Mouse (Mus musculus): Measurements from ENCODE around the gene Eif2ak4. TPM values are rescaled to one million over a fixed set of nuclear protein-coding genes. Genes with fewer than 3 reads are reported as not detected.

Gene Eif2ak4
- polyA plus RNA-seq, 1 experiment, result 11.9 TPM

DNA sequence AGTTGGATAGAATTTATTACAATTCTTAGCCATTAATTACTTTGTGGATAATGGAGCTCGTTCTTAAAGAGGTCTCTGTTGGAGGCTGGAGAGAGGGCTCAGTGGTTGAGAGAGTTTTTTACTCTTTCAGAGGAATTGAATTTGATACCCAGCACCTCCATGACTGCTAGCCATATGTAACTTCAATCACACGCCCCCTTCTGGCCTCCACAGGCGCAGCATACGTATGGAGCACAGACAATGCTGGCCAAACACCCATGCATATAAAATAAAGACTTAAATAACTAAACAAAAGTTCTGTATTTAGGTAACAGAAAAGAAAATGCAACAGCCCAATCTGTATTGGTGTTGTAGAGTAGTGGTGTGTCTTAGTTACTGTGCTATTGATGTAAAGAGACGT is 43.2 kb downstream of the Eif2ak4 start:
- H3K4me1 ChIP-seq (ENCODE audit: control insufficient read depth, insufficient read depth, insufficient read length), result no peaks in the 10 kb centered on the region
- WGBS, result 84% methylated on average over 5 of the region's 5 CpGs
- no peak overlapping the region for H3K27ac ChIP-seq (ENCODE audit: insufficient read depth, low read length)
- no peaks in the 10 kb centered on the region for H3K27me3 ChIP-seq (ENCODE audit: control insufficient read depth, insufficient read depth, low read length)
- DNase-seq (ENCODE audit: low read depth in 1 of 2, low spot score in 2 of 2), result peak; percentile 3 to 45
- peak; percentile 39; the same call in 1 of the 2 replicates for TF ChIP-seq CTCF (IDR thresholded peaks at IDR 0.05; ENCODE audit: extremely low read depth, insufficient read depth, insufficient read length, insufficient replicate concordance)
- TF ChIP-seq POLR2A (IDR thresholded peaks at IDR 0.05; ENCODE audit: low read depth, low read length), result no peak
- H3K4me3 ChIP-seq (ENCODE audit: extremely low read depth, insufficient read depth, insufficient read length), result no peak overlapping the region
- H3K36me3 ChIP-seq (ENCODE audit: control insufficient read depth, insufficient read depth, low read length), result peaks cover 29% of the 10 kb centered on the region

DNA sequence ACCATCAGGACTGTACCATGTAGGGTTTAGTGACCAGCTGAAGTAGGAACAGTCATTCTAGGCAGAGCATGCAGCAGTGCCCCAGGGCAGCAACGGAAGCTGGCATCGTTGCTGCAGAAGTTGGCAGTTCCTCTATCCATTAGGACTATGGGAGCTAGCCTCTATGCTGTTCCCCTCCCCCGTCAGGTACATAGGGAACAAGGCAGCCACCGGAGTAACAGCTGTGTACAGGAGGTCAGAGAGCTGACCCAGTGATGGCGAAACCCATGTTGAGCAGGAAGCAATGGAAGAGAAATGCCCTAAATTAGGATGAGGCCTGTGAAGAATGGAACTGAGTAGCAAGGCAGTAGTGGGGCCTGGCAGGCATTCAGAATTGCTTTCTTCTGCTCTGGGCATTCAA is 53.8 kb downstream of the Eif2ak4 start:
- peaks cover 11% of the 10 kb centered on the region for H3K36me3 ChIP-seq (ENCODE audit: control insufficient read depth, insufficient read depth, low read length)
- TF ChIP-seq POLR2A (IDR thresholded peaks at IDR 0.05; ENCODE audit: low read depth, low read length) (no peak), CTCF (IDR thresholded peaks at IDR 0.05; ENCODE audit: extremely low read depth, insufficient read depth, insufficient read length, insufficient replicate concordance) (no peak)
- H3K4me3 ChIP-seq (ENCODE audit: extremely low read depth, insufficient read depth, insufficient read length), result no peak overlapping the region
- no peak for DNase-seq (ENCODE audit: low read depth in 1 of 2, low spot score in 2 of 2)
- H3K27ac ChIP-seq (ENCODE audit: insufficient read depth, low read length), result no peak overlapping the region
- no peaks in the 10 kb centered on the region for H3K27me3 ChIP-seq (ENCODE audit: control insufficient read depth, insufficient read depth, low read length)
- WGBS, result 82% methylated on average over 5 of the region's 5 CpGs
- H3K4me1 ChIP-seq (ENCODE audit: control insufficient read depth, insufficient read depth, insufficient read length), result no peaks in the 10 kb centered on the region

DNA sequence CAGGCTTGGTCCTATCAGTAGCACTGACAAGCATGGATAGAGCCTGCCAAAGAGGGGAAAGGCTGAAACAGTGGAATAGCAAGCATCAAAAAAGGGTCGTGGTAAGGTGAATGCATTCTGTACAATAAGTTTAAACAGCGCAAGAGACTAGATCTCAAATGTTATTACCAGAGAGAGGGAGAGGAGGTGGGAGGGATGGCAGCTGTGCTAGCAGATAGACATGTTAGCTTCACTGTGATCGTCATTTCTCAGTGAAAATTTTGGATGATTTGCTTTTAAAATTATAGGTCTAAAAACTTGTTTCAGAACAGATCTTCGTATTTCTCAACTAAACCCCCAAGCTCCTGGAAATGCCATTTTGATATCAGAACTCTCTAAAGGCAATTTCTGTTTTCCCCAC is 54.3 kb downstream of the Eif2ak4 start:
- no peak overlapping the region for H3K4me3 ChIP-seq (ENCODE audit: extremely low read depth, insufficient read depth, insufficient read length)

DNA sequence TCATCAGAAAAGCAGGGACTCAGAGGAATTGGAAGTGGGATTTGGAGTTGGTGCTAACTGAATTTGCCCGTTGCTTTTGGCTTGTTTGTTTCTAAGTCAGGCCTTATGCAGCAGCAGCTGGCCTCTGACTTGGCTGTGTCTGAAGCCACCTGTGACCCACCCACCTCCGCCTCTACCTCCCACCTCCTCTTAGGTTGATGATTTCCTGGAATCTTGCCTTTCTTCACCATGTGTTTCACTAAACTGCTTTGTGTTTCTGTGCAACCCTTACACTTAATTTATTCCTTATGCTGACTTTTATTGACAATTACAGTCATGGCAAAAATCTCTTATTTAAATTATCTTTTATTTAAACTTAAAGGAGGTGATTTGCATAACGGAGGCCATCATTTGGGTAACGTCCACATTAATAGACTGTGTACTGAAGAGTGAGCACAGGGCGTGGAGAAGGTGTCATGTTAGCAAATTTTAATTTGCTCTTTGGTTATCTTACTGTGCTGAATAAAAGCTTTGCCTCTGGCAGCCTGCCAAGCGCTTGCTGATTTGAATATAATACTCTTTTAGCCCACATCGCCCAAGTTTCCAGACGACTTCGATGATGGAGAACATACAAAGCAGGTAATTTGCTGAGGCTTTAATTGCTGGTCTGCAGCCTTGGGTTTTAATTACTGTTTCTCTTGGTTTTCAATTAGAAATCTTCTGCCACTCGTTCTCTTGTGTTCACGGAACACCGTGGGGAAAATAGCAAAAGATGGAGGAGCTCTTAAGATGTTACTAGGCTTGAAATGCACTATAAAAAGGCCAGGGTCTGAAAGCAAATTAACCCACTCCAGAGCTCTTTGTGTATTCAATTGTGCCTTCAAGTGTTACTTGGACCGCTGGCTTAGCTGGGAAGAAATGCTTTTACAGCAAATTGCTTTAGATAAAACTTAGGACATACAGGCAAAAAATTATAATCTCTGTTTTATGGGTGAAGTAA is 57.6 kb downstream of the Eif2ak4 start:
- H3K27ac ChIP-seq (ENCODE audit: insufficient read depth, low read length), result no peak overlapping the region
- no peaks in the 10 kb centered on the region for H3K4me1 ChIP-seq (ENCODE audit: control insufficient read depth, insufficient read depth, insufficient read length)
- peaks cover 18% of the 10 kb centered on the region for H3K36me3 ChIP-seq (ENCODE audit: control insufficient read depth, insufficient read depth, low read length)
- WGBS, result 92% methylated on average over 13 of the region's 13 CpGs
- H3K4me3 ChIP-seq (ENCODE audit: extremely low read depth, insufficient read depth, insufficient read length), result no peak overlapping the region
- TF ChIP-seq CTCF (IDR thresholded peaks at IDR 0.05; ENCODE audit: extremely low read depth, insufficient read depth, insufficient read length, insufficient replicate concordance) (no peak), POLR2A (IDR thresholded peaks at IDR 0.05; ENCODE audit: low read depth, low read length) (no peak)
- no peak for DNase-seq (ENCODE audit: low read depth in 1 of 2, low spot score in 2 of 2)
- H3K27me3 ChIP-seq (ENCODE audit: control insufficient read depth, insufficient read depth, low read length), result no peaks in the 10 kb centered on the region

More for the DNA sequence above, 54.3 kb downstream of the Eif2ak4 start:
- no peak for TF ChIP-seq POLR2A (IDR thresholded peaks at IDR 0.05; ENCODE audit: low read depth, low read length)
- TF ChIP-seq CTCF (IDR thresholded peaks at IDR 0.05; ENCODE audit: extremely low read depth, insufficient read depth, insufficient read length, insufficient replicate concordance), result no peak
- H3K27me3 ChIP-seq (ENCODE audit: control insufficient read depth, insufficient read depth, low read length), result no peaks in the 10 kb centered on the region
- H3K27ac ChIP-seq (ENCODE audit: insufficient read depth, low read length), result no peak overlapping the region
- H3K4me1 ChIP-seq (ENCODE audit: control insufficient read depth, insufficient read depth, insufficient read length), result no peaks in the 10 kb centered on the region
- no peak for DNase-seq (ENCODE audit: low read depth in 1 of 2, low spot score in 2 of 2)
- 91% methylated on average over 4 of the region's 4 CpGs for WGBS
- peaks cover 11% of the 10 kb centered on the region for H3K36me3 ChIP-seq (ENCODE audit: control insufficient read depth, insufficient read depth, low read length)

DNA sequence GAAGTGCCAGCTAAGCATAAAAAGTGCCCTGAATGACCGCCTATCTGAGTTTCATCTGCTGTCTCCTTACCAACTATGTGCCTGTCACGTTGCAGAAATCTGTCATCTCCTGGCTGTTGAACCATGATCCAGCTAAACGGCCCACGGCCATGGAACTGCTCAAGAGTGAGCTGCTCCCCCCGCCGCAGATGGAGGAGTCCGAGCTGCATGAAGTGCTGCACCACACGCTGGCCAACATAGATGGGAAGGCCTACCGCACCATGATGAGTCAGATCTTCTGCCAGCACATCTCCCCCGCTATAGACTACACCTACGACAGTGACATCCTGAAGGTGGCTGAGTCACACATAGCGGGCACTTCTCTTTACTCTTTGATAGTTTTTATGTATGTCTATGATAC is 59.8 kb downstream of the Eif2ak4 start:
- 95% methylated on average over 12 of the region's 12 CpGs for WGBS
- TF ChIP-seq CTCF (IDR thresholded peaks at IDR 0.05; ENCODE audit: extremely low read depth, insufficient read depth, insufficient read length, insufficient replicate concordance) (no peak), POLR2A (IDR thresholded peaks at IDR 0.05; ENCODE audit: low read depth, low read length) (no peak)
- Histone ChIP-seq H3K36me3 (ENCODE audit: control insufficient read depth, insufficient read depth, low read length) (peaks cover 18% of the 10 kb centered on the region), H3K27ac (ENCODE audit: insufficient read depth, low read length) (no peak overlapping the region), H3K4me3 (ENCODE audit: extremely low read depth, insufficient read depth, insufficient read length) (no peak overlapping the region), H3K27me3 (ENCODE audit: control insufficient read depth, insufficient read depth, low read length) (no peaks in the 10 kb centered on the region), H3K4me1 (ENCODE audit: control insufficient read depth, insufficient read depth, insufficient read length) (no peaks in the 10 kb centered on the region)
- DNase-seq (ENCODE audit: low read depth in 1 of 2, low spot score in 2 of 2), result no peak

DNA sequence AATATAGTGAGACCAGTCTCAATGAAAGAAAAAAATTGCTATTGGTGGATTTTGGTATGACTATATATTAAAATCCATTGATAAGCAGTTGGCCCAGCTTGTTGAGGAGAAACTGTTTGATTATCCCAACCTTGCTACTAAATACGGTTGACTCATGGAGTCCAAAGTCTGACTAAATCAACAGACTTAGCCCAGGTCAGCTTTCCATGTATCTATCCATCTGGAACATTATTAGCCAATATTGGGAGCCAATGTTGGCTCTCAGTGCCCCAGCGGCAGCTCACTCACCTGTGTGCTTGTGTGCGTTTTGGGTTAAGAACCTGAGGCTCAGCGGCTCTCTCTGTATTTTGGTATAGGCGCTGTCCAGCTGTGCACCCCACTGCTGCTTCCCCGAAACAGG is 62.6 kb downstream of the Eif2ak4 start:
- Histone ChIP-seq H3K36me3 (ENCODE audit: control insufficient read depth, insufficient read depth, low read length) (peaks cover 14% of the 10 kb centered on the region), H3K4me3 (ENCODE audit: extremely low read depth, insufficient read depth, insufficient read length) (no peak overlapping the region), H3K4me1 (ENCODE audit: control insufficient read depth, insufficient read depth, insufficient read length) (no peaks in the 10 kb centered on the region), H3K27ac (ENCODE audit: insufficient read depth, low read length) (no peak overlapping the region), H3K27me3 (ENCODE audit: control insufficient read depth, insufficient read depth, low read length) (no peaks in the 10 kb centered on the region)
- TF ChIP-seq POLR2A (IDR thresholded peaks at IDR 0.05; ENCODE audit: low read depth, low read length) (no peak), CTCF (IDR thresholded peaks at IDR 0.05; ENCODE audit: extremely low read depth, insufficient read depth, insufficient read length, insufficient replicate concordance) (no peak)
- DNase-seq (ENCODE audit: low read depth in 1 of 2, low spot score in 2 of 2), result no peak
- whole genome bisulfite sequencing, result 96% methylated on average over 6 of the region's 6 CpGs

DNA sequence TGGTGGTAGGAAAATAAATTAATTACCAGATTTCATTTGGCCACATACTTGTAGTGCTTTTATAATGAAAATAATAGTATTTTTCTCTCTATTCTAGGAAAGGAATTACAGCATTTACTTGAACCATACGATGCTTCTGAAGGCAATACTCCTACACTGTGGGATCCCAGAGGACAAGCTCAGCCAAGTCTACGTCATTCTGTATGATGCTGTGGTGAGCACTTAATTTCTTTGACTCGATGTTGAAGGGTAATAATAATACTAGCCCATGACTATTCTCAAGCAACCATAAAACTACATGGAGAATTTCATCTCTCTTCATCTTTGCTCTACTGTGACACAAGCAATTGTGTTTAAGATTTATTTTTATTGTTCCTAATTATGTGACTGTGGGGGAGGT is 68.6 kb downstream of the Eif2ak4 start:
- H3K36me3 ChIP-seq (ENCODE audit: control insufficient read depth, insufficient read depth, low read length), result peaks cover 11% of the 10 kb centered on the region
- no peak overlapping the region for H3K4me3 ChIP-seq (ENCODE audit: extremely low read depth, insufficient read depth, insufficient read length)
- TF ChIP-seq POLR2A (IDR thresholded peaks at IDR 0.05; ENCODE audit: low read depth, low read length), result no peak
- 92% methylated on average over 3 of the region's 3 CpGs for WGBS
- H3K27me3 ChIP-seq (ENCODE audit: control insufficient read depth, insufficient read depth, low read length), result no peaks in the 10 kb centered on the region
- H3K27ac ChIP-seq (ENCODE audit: insufficient read depth, low read length), result no peak overlapping the region
- no peaks in the 10 kb centered on the region for H3K4me1 ChIP-seq (ENCODE audit: control insufficient read depth, insufficient read depth, insufficient read length)
- DNase-seq (ENCODE audit: low read depth in 1 of 2, low spot score in 2 of 2), result no peak
